Mouse (Mus musculus): ENCODE measurements around the gene Cetn3.

Cetn3 gene

GRCm38 (mm10) chr13:81782971-81783404, at the start of gene Cetn3:
TSS of gene Cetn3 (plus strand) at chr13:81783077.
- peak; percentile 66 to 87 for DNase-seq (ENCODE audit: low spot score in 2 of 2)

- DNase-seq (ENCODE audit: low spot score in 2 of 2), result no peak
These were observed 46.3 kb upstream of the Cetn3 start for GRCm38 (mm10) chr13:81736606-81737005.

GRCm38 (mm10) chr13:81740898-81741297, 42.0 kb upstream of the Cetn3 start:
- no peak for DNase-seq (ENCODE audit: low spot score in 2 of 2)

- DNase-seq (ENCODE audit: low spot score in 2 of 2), result no peak
These were observed 39.3 kb upstream of the Cetn3 start for GRCm38 (mm10) chr13:81743391-81744091.

- no peak for DNase-seq (ENCODE audit: low spot score in 2 of 2)
These were observed 38.8 kb upstream of the Cetn3 start for GRCm38 (mm10) chr13:81744092-81744396.

- DNase-seq (ENCODE audit: low spot score in 2 of 2), result no peak
These were observed 28.0 kb upstream of the Cetn3 start for GRCm38 (mm10) chr13:81754878-81755277.

GRCm38 (mm10) chr13:81755324-81755723, 27.6 kb upstream of the Cetn3 start:
- DNase-seq (ENCODE audit: low spot score in 2 of 2), result no peak

GRCm38 (mm10) chr13:81757058-81757660, 25.7 kb upstream of the Cetn3 start:
- no peak for DNase-seq (ENCODE audit: low spot score in 2 of 2)

- peak in 1 of 2 experiments; percentile 30 for DNase-seq (ENCODE audit: low spot score in 2 of 2)
These were observed 22.5 kb upstream of the Cetn3 start for GRCm38 (mm10) chr13:81760379-81760778.

GRCm38 (mm10) chr13:81761566-81762186, 21.2 kb upstream of the Cetn3 start:
- peak in 1 of 2 experiments; percentile 26 for DNase-seq (ENCODE audit: low spot score in 2 of 2)

GRCm38 (mm10) chr13:81764173-81764572, 18.7 kb upstream of the Cetn3 start:
- DNase-seq (ENCODE audit: low spot score in 2 of 2), result no peak

GRCm38 (mm10) chr13:81767038-81767659, 15.7 kb upstream of the Cetn3 start:
- peak; percentile 74 to 80 for DNase-seq (ENCODE audit: low spot score in 2 of 2)

- no peak for DNase-seq (ENCODE audit: low spot score in 2 of 2)
These were observed 6.7 kb upstream of the Cetn3 start for GRCm38 (mm10) chr13:81776217-81776616.

- DNase-seq (ENCODE audit: low spot score in 2 of 2), result no peak
These were observed 402 bp upstream of the Cetn3 start for GRCm38 (mm10) chr13:81782475-81782874.

GRCm38 (mm10) chr13:81783405-81784342, 797 bp downstream of the Cetn3 start:
- DNase-seq (ENCODE audit: low spot score in 2 of 2), result peak; percentile 89 to 95

- no peak for DNase-seq (ENCODE audit: low spot score in 2 of 2)
These were observed 3.0 kb downstream of the Cetn3 start for GRCm38 (mm10) chr13:81785766-81786480.

- DNase-seq (ENCODE audit: low spot score in 2 of 2), result no peak
These were observed 7.3 kb downstream of the Cetn3 start for GRCm38 (mm10) chr13:81790160-81790559.

- no peak for DNase-seq (ENCODE audit: low spot score in 2 of 2)
These were observed 9.0 kb downstream of the Cetn3 start for GRCm38 (mm10) chr13:81791861-81792260.

- DNase-seq (ENCODE audit: low spot score in 2 of 2), result no peak
These were observed 11.0 kb downstream of the Cetn3 start for GRCm38 (mm10) chr13:81793850-81794249.

GRCm38 (mm10) chr13:81801121-81801520, 18.2 kb downstream of the Cetn3 start:
- DNase-seq (ENCODE audit: low spot score in 2 of 2), result no peak

- no peak for DNase-seq (ENCODE audit: low spot score in 2 of 2)
These were observed 20.8 kb downstream of the Cetn3 start for GRCm38 (mm10) chr13:81803713-81804112.

Data from cerebellum, postnatal 4 days (tissue).